Mouse (Mus musculus): ENCODE measurements at regions not wholly inside any gene's neighbourhood (a gene's known extent, or its start where the extent isn't known, plus 50 kb on each side); places are given as distances from the start of the nearest gene placed in this dataset.

GRCm38 (mm10) chr13:78428084-78428445, 228.5 kb upstream of the Nr2f1 start:
- no peak for DNase-seq (ENCODE audit: low spot score in 2 of 2)
- intact Hi-C loops (cut with DNase I) = loop anchor here (5.0 to 10.0 kb wide), 2 partner anchors 226 to 617 kb away; no protein-coding TSS in a partner anchor

DNA sequence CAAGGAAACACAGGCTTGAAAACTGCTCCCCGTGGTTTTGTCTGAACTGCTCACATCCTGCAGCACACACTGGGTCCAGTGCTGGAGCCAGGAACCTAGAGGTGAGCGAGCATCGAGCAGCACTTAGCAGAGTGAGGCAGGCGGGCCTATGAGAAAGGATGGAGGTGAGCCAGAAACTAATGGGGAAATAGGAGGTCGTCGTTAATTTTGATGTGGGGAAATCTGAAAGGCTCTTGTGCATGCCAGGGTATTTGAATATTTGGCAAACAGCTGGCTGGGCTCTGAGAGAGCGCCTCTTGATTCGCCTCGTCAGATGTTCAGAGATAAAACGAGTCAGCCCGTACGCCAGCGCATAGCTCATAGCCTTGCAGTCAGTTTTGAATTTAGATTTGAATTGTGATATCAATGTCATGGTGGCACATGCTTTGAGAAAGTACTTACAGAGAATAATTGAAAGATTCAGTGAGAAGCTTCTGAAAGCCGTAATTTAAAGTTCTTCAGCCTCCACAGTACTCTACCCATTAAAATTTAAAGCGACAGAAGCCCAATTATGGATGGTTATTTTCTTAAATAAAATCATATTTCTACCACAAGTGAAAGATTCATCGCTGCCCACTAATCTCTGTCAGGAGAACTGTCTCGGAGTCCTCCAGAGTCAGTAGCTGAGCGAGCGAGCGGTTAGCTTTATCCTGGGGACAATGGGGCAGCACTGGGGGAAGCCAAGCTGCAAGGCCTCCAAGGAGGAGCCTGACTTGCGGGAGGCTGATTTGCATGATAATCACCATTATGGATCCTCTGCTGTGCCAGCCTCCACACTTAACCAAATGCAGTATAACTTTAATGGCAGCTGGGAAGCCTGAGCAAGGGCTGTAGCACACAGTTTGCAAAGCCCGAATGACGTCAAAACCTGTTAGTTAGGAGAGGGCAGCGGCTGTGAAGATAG, 227.9 kb upstream of the Nr2f1 start:
- peak; percentile 42 to 61 for DNase-seq (ENCODE audit: low spot score in 2 of 2)
- intact Hi-C loops (cut with DNase I) = loop anchor here (5.0 to 10.0 kb wide), 2 partner anchors 225 to 617 kb away; no protein-coding TSS in a partner anchor

GRCm38 (mm10) chr13:78426306-78426921, 226.9 kb upstream of the Nr2f1 start:
- intact Hi-C loops (cut with DNase I) = loop anchor here (5.0 to 10.0 kb wide), 2 partner anchors 224 to 618 kb away; no protein-coding TSS in a partner anchor
- no peak for DNase-seq (ENCODE audit: low spot score in 2 of 2)

- intact Hi-C loops (cut with DNase I) = no loop called here
- DNase-seq (ENCODE audit: low spot score in 2 of 2) = peak; percentile 27 to 46
Observed at GRCm38 (mm10) chr13:78405071-78405470, 205.5 kb upstream of the Nr2f1 start.

DNA sequence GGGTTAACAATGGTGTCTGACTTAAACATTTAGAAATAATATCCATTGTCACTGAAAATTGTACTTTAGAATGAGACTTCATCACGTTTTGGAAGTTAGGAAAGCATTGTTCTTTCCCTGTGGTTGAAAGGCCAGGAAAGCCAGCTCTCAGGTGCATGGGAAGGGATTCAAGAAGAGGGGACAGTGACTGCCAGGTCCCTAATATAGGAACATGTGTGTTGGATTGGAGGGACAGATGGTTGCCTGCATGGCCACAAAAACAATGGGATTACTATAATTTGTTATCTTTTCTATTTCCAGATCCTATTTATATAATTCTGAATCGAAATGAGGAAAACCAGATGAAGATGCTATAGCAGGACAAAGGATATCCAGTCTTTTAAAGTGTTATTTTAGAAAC, 184.2 kb upstream of the Nr2f1 start:
- intact Hi-C loops (cut with DNase I) = no loop called here
- no peak for DNase-seq (ENCODE audit: low spot score in 2 of 2)

DNA sequence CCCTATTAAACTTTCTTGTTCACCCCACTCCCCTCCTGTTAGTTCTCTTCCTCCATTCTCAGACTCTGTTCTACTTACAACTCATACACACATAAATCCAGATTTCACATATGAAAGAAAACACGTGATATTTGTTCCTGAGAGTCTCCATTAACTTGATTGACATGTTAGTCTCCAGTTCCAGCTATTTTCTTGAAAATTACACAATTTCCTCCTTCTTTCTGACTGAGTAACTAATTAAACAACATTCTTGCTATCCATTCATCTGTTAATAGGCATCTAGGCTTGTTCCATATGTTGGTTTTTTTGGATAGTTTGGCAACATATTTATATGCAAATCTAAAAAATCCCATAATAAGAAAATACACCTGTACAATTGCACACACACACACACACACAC, 161.7 kb upstream of the Nr2f1 start:
- intact Hi-C loops (cut with DNase I) = loop anchor here (10.0 kb wide), 1 partner anchor 56 kb away; no protein-coding TSS in a partner anchor
- DNase-seq (ENCODE audit: low spot score in 2 of 2) = no peak

DNA sequence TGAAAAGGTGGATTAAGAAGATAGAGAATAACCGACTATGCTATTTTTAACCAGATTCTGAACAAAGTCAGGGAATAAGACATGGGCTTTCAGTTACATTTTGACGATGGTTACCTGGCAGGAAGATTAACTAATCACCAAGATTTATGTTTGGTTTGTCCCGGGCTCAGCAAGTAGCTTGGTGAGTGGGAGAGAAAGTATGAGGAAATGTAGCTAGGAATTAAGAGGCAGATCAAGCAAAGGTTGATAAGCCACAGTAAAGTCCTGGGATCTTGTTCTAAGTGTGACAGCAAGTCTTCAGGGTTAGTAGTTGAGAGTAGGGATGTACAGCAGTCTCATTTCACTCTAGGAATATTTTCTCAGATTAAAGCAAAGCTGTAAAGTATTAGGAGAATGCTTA, 149.3 kb upstream of the Nr2f1 start:
- DNase-seq (ENCODE audit: low spot score in 2 of 2) = no peak
- intact Hi-C loops (cut with DNase I) = no loop called here

- intact Hi-C loops (cut with DNase I) = no loop called here
- DNase-seq (ENCODE audit: low spot score in 2 of 2) = no peak
Observed at GRCm38 (mm10) chr13:78324443-78325206, 125.1 kb upstream of the Nr2f1 start.

GRCm38 (mm10) chr13:78323183-78323582, 123.6 kb upstream of the Nr2f1 start:
- intact Hi-C loops (cut with DNase I) = no loop called here
- DNase-seq (ENCODE audit: low spot score in 2 of 2) = no peak

- no peak for DNase-seq (ENCODE audit: low spot score in 2 of 2)
- intact Hi-C loops (cut with DNase I) = no loop called here
Observed at GRCm38 (mm10) chr13:78318434-78318833, 118.9 kb upstream of the Nr2f1 start.

DNA sequence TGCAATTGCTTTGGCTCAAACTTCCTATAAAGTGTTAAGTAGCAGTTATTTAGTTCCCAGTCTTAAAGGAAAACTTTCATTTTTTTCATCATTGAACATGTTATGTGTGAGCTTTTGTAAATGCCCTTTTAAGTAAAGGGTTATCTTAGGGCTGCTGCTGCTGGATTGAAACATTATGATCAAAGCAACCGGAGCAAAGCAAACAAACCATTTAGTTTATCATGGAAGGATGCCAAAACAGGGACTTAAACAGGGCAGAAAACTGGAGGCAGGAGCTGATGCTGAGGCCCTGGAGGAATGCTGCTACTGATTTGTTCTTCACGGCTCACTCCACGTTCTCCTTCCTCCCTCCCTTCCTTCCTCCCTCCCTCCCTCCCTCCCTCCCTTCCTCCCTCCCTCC, 111.3 kb upstream of the Nr2f1 start:
- no peak for DNase-seq (ENCODE audit: low spot score in 2 of 2)
- intact Hi-C loops (cut with DNase I) = no loop called here
